Mouse (Mus musculus): ENCODE measurements around the gene Nkap. TPM values are rescaled to one million over a fixed set of nuclear protein-coding genes. Genes with fewer than 3 reads are reported as not detected.

Gene Nkap
- polyA plus RNA-seq, 1 experiment = 6.6 TPM

DNA sequence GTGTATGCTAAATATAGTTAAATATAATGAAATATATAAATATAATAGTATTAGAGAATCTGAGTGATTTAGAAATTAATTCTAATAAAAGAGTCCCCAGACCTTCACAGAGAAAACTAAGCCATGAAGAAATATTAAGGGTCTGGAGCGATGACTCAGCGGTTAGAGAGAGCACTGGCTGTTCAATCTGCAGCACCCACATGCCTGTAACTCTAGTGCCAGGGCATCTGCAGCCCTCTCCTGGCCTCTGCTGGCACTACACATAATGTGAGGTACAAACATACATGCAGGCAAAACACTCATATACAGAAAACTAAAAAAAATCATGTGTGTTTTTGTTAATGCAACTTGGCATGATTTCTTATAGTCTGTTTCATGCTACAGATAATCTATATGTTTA lies 18.4 kb downstream of the Nkap start:
- DNase-seq (ENCODE audit: extremely low spot score in 1 of 2, low spot score in 1 of 2) = no peak

DNA sequence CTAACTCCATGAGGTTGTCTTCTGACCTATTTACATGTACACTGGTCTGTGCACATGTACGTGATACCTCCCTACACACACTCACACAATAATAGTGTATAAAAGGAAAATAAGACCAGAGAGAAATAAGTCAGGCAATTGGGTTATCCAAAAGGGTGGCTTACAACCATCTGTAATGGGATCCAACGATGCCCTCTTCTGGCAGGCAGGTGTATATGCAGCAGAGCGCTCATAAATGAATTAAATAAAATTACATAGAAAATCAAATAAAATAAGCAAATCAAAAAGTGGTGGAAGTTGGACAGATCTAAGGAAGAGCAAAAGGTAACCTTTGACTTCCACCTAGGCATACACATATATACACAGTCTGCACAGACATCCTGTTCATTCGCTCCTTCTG lies 31.2 kb downstream of the Nkap start:
- no peak for DNase-seq (ENCODE audit: extremely low spot score in 1 of 2, low spot score in 1 of 2)

DNA sequence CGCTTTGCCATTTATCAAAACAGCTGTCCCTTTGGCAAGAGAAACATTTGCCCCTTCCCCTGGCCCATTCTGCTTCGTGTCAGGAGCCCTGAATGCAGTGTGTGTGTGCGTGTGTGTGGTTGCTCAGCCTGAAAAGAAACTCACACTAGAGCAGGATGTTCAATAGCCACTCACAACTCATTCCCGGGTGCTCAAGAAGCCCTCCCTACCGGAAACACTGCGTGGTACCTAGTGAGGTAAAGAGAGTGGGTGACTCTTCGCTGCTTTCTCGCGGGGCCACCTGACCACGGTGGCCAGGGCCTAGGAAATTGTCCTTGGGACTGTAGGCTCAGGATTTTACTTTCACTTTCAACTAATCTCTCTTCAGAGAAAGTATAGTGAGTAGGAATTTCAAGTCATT lies 34.6 kb downstream of the Nkap start:
- no peak for DNase-seq (ENCODE audit: extremely low spot score in 1 of 2, low spot score in 1 of 2)

DNA sequence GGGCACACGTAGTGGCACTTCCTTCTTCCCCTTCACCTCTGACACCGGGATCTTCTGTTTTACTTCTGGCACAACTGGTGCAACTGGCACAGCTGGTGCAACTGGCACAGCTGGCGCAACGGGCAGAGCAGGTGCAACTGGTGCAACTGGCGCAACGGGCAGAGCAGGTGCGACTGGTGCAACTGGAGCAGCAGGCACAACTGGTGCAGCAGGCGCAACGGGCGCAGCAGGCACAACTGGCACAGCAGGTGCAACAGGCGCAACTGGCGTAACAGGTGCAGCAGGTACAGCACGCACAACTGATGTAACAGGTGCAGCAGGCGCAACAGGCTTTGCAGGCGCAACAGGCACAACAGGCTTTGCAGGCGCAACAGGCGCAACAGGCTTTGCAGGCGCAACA lies 36.5 kb downstream of the Nkap start:
- no peak for DNase-seq (ENCODE audit: extremely low spot score in 1 of 2, low spot score in 1 of 2)

DNA sequence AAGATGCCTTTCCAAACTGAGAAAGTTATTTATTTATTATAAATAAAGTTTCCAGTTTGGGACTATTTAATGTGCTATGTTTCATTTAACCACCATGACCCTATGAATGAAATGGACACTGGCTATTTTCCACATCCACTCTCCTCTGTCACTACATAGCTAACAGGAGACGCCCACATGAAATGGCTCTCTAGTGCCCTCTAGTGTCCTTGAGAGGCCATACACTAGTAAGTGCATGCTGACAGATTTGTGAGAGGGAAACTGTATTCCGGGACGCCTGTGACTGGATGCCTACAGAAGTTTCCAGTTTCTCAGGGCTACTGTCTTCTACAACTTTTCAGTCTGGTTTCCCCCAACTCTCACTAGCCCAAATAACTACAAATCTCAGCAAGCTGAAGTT lies 40.5 kb downstream of the Nkap start:
- peak in 1 of 2 experiments; percentile 46 for DNase-seq (ENCODE audit: extremely low spot score in 1 of 2, low spot score in 1 of 2)

DNA sequence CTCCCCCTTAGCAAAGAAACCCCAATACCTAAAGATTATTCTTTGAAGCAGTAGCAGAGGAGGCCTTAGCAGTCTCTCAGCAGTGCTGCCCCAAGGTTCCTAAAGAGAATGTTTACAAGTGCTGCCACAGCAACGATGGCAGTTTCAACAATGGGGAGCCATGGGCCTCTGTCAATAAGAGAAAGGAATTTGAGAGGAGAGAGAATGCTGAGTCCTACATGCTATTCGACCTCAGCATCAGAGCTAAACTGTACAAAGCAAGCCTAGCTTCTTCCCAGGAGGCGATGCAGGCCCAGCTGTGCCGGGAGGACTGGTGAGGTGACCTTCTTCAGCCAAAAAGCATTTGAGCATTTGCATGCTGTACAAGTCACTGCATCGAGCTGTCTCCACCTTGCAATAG lies 42.1 kb downstream of the Nkap start, which contains the start of gene Akap14:
Akap14 (minus strand) TSS at position 101 of the 400 bp plus-strand sequence.
- no peak for DNase-seq (ENCODE audit: extremely low spot score in 1 of 2, low spot score in 1 of 2)

DNA sequence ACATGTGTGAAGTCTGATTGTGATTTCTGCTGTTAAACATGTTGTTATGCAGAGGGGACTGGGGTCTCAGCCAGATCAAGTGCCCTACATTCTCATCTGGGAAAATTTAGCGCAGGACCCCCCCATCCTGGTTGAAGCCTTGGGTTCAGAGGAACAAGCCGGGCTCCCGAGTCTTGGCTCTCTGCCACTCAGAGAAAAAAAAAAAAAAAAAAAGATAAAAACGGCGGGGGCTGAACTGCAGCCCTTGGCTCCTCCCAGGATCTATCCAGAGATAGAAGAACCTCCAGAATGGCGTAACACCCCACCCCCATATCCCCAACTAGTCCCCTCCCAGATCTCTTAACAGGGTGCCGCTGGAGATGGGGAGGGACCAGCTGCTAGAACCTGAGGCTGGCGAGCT lies 57.8 kb downstream of the Nkap start:
- peak in 1 of 2 experiments; percentile 10 for DNase-seq (ENCODE audit: extremely low spot score in 1 of 2, low spot score in 1 of 2)

DNA sequence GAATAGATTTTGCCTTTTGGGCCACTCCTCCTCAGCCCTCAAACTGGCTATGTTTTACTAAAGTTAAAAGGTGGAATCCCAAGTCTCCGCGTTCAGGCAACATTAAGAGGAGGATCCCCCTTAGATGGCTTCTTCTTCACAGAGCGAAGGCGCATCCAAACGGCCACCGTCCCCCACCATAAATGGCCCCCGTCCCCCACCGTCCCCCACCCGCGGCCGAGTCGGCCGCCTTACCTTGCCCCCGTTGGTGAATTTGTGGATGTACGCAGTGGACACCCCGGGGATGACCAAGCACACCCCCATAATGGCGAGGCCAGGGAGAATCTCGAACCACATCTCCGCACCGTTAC lies 64.1 kb downstream of the Nkap start:
- DNase-seq (ENCODE audit: extremely low spot score in 1 of 2, low spot score in 1 of 2) = no peak

DNA sequence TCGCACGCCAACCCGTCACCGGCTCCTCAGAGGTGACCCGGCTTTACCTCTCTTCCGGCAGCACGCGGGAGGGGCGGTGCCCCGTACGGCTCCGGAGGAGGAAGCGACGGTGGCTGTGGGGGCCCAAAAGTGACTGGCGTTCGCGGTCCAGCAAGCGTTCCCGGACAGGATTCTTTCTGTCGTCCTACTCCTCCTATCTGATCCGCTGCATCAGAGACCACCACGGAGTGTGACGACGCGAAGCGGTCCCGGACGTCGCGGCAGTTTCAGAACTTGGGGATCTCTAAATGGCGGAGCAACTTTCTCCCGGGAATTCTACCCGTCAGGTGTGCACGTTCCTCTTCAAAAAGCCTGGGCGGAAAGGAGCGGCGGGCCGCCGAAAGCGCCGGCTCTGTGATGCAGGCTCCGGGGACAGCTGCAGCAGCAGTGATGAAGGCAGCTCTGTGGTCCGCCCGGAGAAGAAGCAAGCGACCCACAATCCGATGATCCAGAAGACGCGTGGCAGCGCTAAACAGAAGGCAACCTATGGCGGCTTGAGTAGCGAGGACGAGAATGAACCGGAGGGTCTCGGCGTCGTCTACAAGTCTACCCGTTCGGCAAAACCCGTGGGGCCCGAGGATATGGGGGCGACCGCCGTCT lies 64.6 kb downstream of the Nkap start, which contains the start of the genes Ndufa1 and Rnf113a1:
Ndufa1 (minus strand) TSS at position 59 of the 639 bp plus-strand sequence.
Rnf113a1 (plus strand) TSS at position 141 of the 639 bp plus-strand sequence.
- DNase-seq (ENCODE audit: extremely low spot score in 1 of 2, low spot score in 1 of 2) = peak; percentile 21 to 83

DNA sequence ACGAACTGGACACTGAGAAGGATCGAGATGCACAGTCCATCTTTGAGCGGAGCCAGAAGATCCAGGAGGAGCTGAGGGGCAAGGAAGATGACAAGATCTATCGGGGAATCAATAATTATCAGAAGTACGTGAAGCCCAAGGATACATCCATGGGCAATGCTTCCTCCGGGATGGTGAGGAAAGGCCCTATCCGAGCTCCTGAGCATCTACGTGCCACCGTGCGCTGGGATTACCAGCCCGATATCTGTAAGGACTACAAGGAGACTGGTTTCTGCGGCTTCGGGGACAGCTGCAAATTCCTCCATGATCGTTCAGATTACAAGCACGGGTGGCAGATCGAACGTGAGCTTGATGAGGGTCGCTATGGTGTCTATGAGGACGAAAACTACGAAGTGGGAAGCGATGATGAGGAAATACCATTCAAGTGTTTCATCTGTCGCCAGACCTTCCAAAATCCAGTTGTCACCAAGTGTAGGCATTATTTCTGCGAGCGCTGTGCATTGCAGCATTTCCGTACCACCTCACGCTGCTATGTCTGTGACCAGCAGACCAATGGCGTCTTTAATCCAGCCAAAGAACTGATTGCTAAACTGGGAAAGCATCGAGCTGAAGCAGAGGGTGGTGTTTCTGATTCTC lies 65.3 kb downstream of the Nkap start:
- peak in 1 of 2 experiments; percentile 11 for DNase-seq (ENCODE audit: extremely low spot score in 1 of 2, low spot score in 1 of 2)

DNA sequence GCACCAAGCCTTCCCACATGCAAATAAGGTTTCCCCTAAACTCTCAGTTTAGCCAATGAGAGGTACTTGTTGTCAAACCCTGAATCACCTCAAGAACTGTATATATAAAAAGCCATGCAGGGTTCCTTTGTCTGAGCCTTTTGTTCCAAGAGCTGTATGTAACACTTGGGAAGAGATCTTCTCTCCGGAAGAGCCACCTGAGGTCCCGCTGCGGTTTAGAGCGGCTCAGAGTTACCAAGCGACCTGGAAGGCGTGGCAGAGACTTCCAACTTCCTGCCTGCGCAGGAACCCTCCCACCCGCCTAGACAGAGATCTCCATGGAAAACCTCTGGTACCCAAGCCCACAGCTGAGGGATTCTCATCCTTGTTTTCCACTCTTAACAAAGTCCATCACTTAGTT lies 72.1 kb downstream of the Nkap start:
- DNase-seq (ENCODE audit: extremely low spot score in 1 of 2, low spot score in 1 of 2) = no peak

Other genes with a start within 250 kb of the Nkap start
- gene Nkrf, start 223.9 kb upstream of the Nkap start, polyA plus RNA-seq (2012; rRNA removed) = 17.9 and 19.8 TPM in 2 replicates
- gene Sept6, start 135.0 kb upstream of the Nkap start, polyA plus RNA-seq (2012; rRNA removed) = 38.6 and 40.7 TPM in 2 replicates
- 0.06 TPM in 1 of 2 replicates, not detected in the other for gene Sowahd, start 78.0 kb upstream of the Nkap start, polyA plus RNA-seq (2012; rRNA removed)
- 236 and 294 TPM in 2 replicates for gene Rpl39, start 41.4 kb upstream of the Nkap start, polyA plus RNA-seq (2012; rRNA removed)
- gene Upf3b, start 16.5 kb upstream of the Nkap start, polyA plus RNA-seq (2012; rRNA removed) = 32.8 and 35.0 TPM in 2 replicates
- not detected in 2 replicates for gene Akap14, start 42.0 kb downstream of the Nkap start, polyA plus RNA-seq (2012; rRNA removed)
- gene Ndufa1, start 64.4 kb downstream of the Nkap start, polyA plus RNA-seq (2012; rRNA removed) = 579 and 627 TPM in 2 replicates
- 7.4 and 8.2 TPM in 2 replicates for gene Rnf113a1, start 64.5 kb downstream of the Nkap start, polyA plus RNA-seq (2012; rRNA removed)
- 0.13 TPM in 1 of 2 replicates, not detected in the other for gene Gm9, start 84.2 kb downstream of the Nkap start, polyA plus RNA-seq (2012; rRNA removed)
- not detected in 2 replicates for gene Rhox1, start 95.5 kb downstream of the Nkap start, polyA plus RNA-seq (2012; rRNA removed)
- not detected in 2 replicates for gene Rhox2a, start 118.2 kb downstream of the Nkap start, polyA plus RNA-seq (2012; rRNA removed)
- gene Rhox3a, start 123.1 kb downstream of the Nkap start, polyA plus RNA-seq (2012; rRNA removed) = not detected in 2 replicates
- not detected in 2 replicates for gene Rhox4a, start 138.5 kb downstream of the Nkap start, polyA plus RNA-seq (2012; rRNA removed)